Mouse (Mus musculus): ENCODE measurements around the gene Gna12. TPM values are rescaled to one million over a fixed set of nuclear protein-coding genes. Genes with fewer than 3 reads are reported as not detected.
A peak's percentile ranks its signal among the peaks of the same experiment; 100 is the strongest.

Gna12 gene
- polyA plus RNA-seq, 1 experiment from 2014 or later, result 24.6 TPM

DNA sequence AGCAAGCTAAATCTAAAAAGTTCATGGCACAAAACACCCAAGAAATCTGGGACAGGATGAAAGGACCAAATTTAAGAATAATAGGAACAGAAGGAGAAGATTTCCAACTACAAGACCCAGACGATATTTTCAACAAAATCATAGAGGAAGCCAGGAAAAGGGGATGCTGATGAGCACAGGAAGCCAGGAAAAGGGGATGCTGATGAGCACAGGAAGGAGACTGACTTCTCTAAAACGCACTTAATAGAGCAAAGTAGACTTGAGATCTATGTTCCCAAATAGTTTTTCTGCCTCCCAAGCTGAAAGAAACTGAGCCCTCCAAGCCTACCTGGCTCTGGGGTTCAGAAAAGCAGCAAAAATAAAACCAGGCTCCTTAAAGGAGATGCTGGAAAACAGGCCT, 2.8 kb downstream of the Gna12 start:
- H3K9me3 ChIP-seq (replicated peaks), result no peaks in the 10 kb centered on the region
- peak overlapping the region; percentile 91 for H3K4me2 ChIP-seq (replicated peaks)
- no peaks in the 10 kb centered on the region for H3K36me3 ChIP-seq
- no peak overlapping the region for H3K9ac ChIP-seq
- H3K4me3 ChIP-seq (replicated peaks), result peak overlapping the region; percentile 74; the same call in 1 of the 2 replicates
- WGBS, result 36% methylated on average over 2 of the region's 2 CpGs
- H3K4me1 ChIP-seq, result peaks cover 40% of the 10 kb centered on the region
- peak overlapping the region; percentile 65; the same call in 1 of the 2 replicates for H3K27ac ChIP-seq (replicated peaks)
- no peaks in the 10 kb centered on the region for H3K27me3 ChIP-seq
- no peak for ATAC-seq (ENCODE audit: insufficient number of reproducible peaks, low FRiP score, low TSS enrichment, low read depth)

DNA sequence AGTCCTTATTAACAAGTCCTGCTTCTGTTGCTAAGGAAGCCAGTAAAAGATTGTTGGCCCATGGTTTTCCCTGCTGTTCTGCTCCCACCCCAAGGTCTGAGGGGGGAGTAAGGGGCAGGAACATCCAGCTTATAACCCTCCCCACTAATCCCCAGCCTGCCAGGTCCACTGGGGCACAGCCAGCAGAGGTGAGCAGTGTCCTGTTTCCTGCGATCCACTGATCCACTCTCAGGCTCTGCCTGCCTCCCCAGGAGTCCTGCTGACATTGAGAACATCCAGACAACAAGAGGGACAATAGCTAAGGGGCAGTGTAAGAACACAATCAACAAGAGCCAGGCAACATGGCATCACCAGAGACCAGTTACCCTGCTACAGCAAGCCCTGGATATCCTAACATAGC, 3.4 kb downstream of the Gna12 start:
- 29% methylated on average over 1 of the region's 1 CpGs for WGBS
- Histone ChIP-seq H3K4me2 (replicated peaks) (no peak overlapping the region), H3K4me1 (peaks cover 40% of the 10 kb centered on the region), H3K9me3 (replicated peaks) (no peaks in the 10 kb centered on the region), H3K9ac (no peak overlapping the region), H3K27me3 (no peaks in the 10 kb centered on the region), H3K4me3 (replicated peaks) (no peak overlapping the region), H3K27ac (replicated peaks) (no peak overlapping the region), H3K36me3 (no peaks in the 10 kb centered on the region)
- no peak for ATAC-seq (ENCODE audit: insufficient number of reproducible peaks, low FRiP score, low TSS enrichment, low read depth)

DNA sequence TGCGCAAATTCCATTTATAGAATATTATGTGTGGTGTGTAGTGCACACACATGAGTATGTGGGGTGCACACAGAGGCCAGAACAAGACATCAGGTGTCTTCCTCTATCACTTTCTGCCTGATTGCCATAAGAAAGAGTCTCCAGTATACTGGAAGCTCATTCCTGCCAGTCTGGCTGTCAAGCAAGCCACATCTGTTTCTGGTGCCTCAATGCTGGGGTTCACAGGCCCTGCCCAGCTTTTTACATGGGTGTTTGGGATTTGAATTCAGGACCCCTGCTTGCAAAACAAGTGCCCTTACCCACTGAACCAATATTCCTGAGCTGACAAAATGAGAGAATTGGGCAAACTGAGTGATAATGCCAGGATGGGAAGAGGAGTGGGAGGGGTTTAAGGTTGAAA, 4.1 kb downstream of the Gna12 start:
- Histone ChIP-seq H3K4me1 (peaks cover 37% of the 10 kb centered on the region), H3K4me2 (replicated peaks) (no peak overlapping the region), H3K4me3 (replicated peaks) (no peak overlapping the region), H3K9ac (no peak overlapping the region), H3K36me3 (no peaks in the 10 kb centered on the region), H3K9me3 (replicated peaks) (no peaks in the 10 kb centered on the region), H3K27me3 (no peaks in the 10 kb centered on the region), H3K27ac (replicated peaks) (no peak overlapping the region)
- ATAC-seq (ENCODE audit: insufficient number of reproducible peaks, low FRiP score, low TSS enrichment, low read depth), result no peak
- 97% methylated on average over 1 of the region's 1 CpGs for WGBS

DNA sequence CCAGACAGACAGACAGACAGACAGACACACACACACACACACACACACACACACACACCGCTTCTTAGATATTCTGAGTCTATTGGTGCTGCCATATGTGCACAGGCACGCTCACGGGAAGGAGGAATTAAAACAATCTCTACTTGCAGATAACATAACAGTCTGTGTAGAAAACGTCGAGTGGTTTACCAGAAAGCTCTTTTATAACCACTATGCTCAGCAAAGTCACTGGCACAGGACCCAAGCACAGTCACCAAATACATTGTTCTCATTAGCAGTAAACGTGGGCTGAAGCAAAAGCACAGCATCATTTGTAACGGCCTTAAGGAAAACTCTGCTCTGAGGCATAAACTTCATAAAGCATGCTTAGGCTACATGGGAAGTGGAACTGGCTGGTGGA, 6.1 kb downstream of the Gna12 start:
- Histone ChIP-seq H3K9ac (no peak overlapping the region), H3K27ac (replicated peaks) (0 out of 2 replicates have a peak overlapping the region, but pooled peaks have one; percentile 34), H3K4me2 (replicated peaks) (no peak overlapping the region), H3K4me1 (peaks cover 38% of the 10 kb centered on the region), H3K4me3 (replicated peaks) (no peak overlapping the region), H3K36me3 (no peaks in the 10 kb centered on the region), H3K9me3 (replicated peaks) (no peaks in the 10 kb centered on the region), H3K27me3 (no peaks in the 10 kb centered on the region)
- WGBS, result 67% methylated on average over 7 of the region's 7 CpGs
- no peak for ATAC-seq (ENCODE audit: insufficient number of reproducible peaks, low FRiP score, low TSS enrichment, low read depth)

DNA sequence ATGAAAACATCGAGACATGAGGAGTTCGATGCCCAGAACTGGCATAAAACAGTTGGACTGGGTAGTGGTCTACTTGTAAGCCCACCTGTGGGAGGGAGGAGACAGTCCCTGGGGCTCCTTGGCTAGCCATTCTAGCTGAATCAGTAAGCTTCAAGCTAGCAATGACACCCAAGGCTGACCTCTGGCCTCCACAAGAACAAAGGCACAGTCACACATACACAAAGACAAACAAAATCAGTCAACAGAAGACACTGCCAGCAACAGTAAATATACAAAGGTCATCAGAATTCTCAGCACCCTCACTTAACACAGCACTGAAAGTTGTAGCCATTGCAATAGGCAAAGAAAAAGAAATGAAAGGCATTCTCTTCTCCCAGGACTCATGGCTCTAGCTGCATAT, 6.8 kb downstream of the Gna12 start:
- WGBS, result 95% methylated on average over 2 of the region's 2 CpGs
- no peak overlapping the region for H3K27ac ChIP-seq (replicated peaks)
- H3K27me3 ChIP-seq, result no peaks in the 10 kb centered on the region
- H3K36me3 ChIP-seq, result no peaks in the 10 kb centered on the region
- no peak overlapping the region for H3K4me3 ChIP-seq (replicated peaks)
- H3K9me3 ChIP-seq (replicated peaks), result no peaks in the 10 kb centered on the region
- H3K4me2 ChIP-seq (replicated peaks), result no peak overlapping the region
- ATAC-seq (ENCODE audit: insufficient number of reproducible peaks, low FRiP score, low TSS enrichment, low read depth), result no peak
- H3K9ac ChIP-seq, result no peak overlapping the region
- H3K4me1 ChIP-seq, result peaks cover 38% of the 10 kb centered on the region

DNA sequence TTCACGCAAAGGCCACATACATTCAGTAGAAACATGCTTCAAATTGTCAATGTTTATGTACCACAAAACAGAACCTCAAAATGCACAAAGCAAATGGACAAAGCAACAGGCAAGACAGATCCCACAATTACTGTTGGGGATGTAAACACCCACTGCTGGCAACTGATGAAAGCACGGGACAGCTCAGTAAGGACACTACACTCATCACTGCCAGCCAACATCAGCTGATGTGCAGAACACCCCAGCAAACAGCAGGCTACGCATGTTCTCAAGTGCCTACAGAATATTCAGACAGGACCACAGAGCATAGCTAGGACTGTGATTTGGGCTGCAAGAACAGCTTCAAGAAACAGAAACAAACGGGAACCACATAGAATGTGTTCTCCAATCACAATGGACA, 8.3 kb downstream of the Gna12 start:
- peaks cover 31% of the 10 kb centered on the region for H3K4me1 ChIP-seq
- ATAC-seq (ENCODE audit: insufficient number of reproducible peaks, low FRiP score, low TSS enrichment, low read depth), result no peak
- WGBS, result 85% methylated on average over 4 of the region's 4 CpGs

DNA sequence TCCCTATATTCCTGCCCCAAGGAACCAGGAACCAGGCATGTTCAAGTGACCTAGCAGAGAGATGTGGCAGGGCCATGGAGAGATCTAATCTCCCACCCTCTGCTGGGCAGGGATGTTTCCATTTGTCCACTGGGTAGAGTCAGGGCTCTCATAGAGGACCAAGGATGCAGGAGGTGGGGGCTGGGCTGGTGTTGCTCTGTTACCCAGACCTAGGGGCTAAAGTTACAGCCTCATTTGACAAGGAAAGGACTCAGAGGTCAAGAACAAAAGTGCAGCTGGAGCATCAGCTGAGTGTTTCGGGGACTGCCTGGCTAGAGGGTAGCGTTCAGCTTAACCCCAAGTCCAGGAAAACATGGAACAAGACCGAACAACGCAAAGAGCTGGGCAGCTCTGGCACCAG, 9.7 kb downstream of the Gna12 start:
- Histone ChIP-seq H3K27ac (replicated peaks) (no peak overlapping the region), H3K4me1 (peaks cover 36% of the 10 kb centered on the region), H3K36me3 (no peaks in the 10 kb centered on the region), H3K9ac (no peak overlapping the region), H3K9me3 (replicated peaks) (no peaks in the 10 kb centered on the region), H3K27me3 (no peaks in the 10 kb centered on the region), H3K4me3 (replicated peaks) (no peak overlapping the region), H3K4me2 (replicated peaks) (no peak overlapping the region)
- whole genome bisulfite sequencing, result 86% methylated on average over 4 of the region's 4 CpGs
- ATAC-seq (ENCODE audit: insufficient number of reproducible peaks, low FRiP score, low TSS enrichment, low read depth), result no peak

More for the DNA sequence above, 8.3 kb downstream of the Gna12 start:
- H3K9me3 ChIP-seq (replicated peaks), result no peaks in the 10 kb centered on the region
- H3K4me2 ChIP-seq (replicated peaks), result no peak overlapping the region
- no peaks in the 10 kb centered on the region for H3K27me3 ChIP-seq
- H3K4me3 ChIP-seq (replicated peaks), result no peak overlapping the region
- H3K27ac ChIP-seq (replicated peaks), result no peak overlapping the region
- H3K9ac ChIP-seq, result no peak overlapping the region
- H3K36me3 ChIP-seq, result no peaks in the 10 kb centered on the region

DNA sequence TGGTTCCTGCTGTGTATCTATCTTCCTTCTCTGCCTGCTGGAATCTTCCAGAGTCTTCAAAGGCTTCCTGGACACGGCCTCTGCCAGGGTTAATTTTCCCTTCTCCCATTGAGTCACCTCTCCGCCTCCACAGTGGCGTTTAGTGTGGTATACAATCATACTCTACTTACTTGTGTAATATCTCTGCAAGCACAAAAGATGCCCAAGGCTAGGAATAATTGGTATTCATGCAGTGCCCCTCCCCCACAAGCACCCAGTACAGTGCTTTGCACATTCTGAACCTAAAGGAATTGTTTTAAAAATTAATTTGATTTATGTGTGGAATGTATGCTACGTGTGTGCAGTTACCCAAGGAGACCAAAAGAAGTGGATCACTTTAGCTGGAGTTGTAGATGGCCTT, 10.6 kb downstream of the Gna12 start:
- no peak overlapping the region for H3K4me2 ChIP-seq (replicated peaks)
- H3K9me3 ChIP-seq (replicated peaks), result no peaks in the 10 kb centered on the region
- WGBS, result 37% methylated on average over 4 of the region's 4 CpGs
- no peak overlapping the region for H3K4me3 ChIP-seq (replicated peaks)
- H3K27me3 ChIP-seq, result no peaks in the 10 kb centered on the region
- no peak for ATAC-seq (ENCODE audit: insufficient number of reproducible peaks, low FRiP score, low TSS enrichment, low read depth)
- peak overlapping the region; percentile 75 for H3K27ac ChIP-seq (replicated peaks)
- H3K36me3 ChIP-seq, result no peaks in the 10 kb centered on the region
- no peak overlapping the region for H3K9ac ChIP-seq
- H3K4me1 ChIP-seq, result peaks cover 45% of the 10 kb centered on the region

DNA sequence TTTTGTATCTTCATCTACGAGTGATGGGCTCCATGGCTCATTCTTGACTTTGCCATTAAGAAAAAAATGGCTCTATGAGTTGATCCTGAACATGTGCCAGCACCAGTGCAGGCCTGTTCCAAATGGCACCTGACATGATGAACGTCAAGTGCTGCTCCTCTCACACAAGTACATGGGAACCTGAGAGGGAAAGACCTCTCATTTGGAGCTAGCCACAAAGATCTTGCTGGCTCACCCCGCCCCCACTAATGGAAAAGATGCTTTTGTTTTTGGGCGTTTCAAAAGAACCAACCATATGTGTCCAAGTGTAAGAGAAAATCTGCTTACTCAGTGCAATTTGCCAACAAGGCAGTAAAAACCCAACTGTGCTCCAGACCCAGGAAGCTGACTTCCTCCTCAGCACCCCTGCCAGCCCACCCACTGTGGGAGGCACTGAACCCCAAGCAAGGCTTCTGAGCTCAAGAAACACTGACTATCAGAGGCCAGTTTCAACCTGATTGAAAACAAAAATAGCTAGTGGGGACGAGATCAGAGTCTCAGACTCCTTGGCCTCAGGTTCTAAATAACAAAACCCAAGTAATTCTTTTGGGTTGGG, 11.7 kb downstream of the Gna12 start:
- 53% methylated on average over 5 of the region's 5 CpGs for WGBS
- ATAC-seq (ENCODE audit: insufficient number of reproducible peaks, low FRiP score, low TSS enrichment, low read depth), result peak; percentile 49; the same call in 1 of the 2 replicates
- no peak overlapping the region for H3K4me3 ChIP-seq (replicated peaks)
- H3K27me3 ChIP-seq, result no peaks in the 10 kb centered on the region
- H3K9ac ChIP-seq, result no peak overlapping the region
- H3K36me3 ChIP-seq, result no peaks in the 10 kb centered on the region
- H3K9me3 ChIP-seq (replicated peaks), result no peaks in the 10 kb centered on the region
- peaks cover 50% of the 10 kb centered on the region for H3K4me1 ChIP-seq
- H3K4me2 ChIP-seq (replicated peaks), result no peak overlapping the region
- H3K27ac ChIP-seq (replicated peaks), result peak overlapping the region; percentile 75

DNA sequence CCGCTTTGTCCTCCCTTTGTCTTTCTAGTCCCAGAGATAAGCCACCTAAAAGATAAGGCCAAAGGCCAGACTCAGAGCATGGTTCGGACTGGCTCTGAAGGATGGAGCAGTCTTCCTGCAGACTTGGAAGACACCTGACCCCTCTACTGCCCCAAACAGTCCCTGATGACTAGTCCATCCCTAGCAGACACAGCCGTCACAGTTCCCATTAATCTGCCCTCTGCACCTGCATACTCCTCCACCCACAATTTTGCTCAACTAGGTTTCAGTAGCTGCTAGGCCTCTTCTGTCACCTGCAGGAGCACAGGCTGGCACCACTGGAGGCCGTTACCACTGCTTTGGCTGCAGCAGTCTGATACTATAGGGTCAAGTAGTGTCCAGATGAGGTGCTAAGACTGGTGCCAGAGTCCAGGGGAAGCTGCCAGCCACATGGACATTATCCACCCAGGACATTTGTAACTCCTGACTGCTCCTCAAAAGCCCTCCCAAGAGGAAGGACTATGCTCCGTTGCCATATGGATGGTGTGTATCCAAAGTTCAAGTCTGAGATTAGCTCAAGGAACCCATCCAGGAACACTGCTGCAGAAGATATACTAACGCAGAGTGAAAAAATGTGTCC, 13.2 kb downstream of the Gna12 start:
- Histone ChIP-seq H3K9me3 (replicated peaks) (no peaks in the 10 kb centered on the region), H3K36me3 (no peaks in the 10 kb centered on the region), H3K4me1 (peaks cover 64% of the 10 kb centered on the region), H3K4me2 (replicated peaks) (no peak overlapping the region), H3K4me3 (replicated peaks) (no peak overlapping the region), H3K9ac (no peak overlapping the region), H3K27ac (replicated peaks) (no peak overlapping the region), H3K27me3 (no peaks in the 10 kb centered on the region)
- WGBS, result 93% methylated on average over 6 of the region's 6 CpGs
- no peak for ATAC-seq (ENCODE audit: insufficient number of reproducible peaks, low FRiP score, low TSS enrichment, low read depth)

DNA sequence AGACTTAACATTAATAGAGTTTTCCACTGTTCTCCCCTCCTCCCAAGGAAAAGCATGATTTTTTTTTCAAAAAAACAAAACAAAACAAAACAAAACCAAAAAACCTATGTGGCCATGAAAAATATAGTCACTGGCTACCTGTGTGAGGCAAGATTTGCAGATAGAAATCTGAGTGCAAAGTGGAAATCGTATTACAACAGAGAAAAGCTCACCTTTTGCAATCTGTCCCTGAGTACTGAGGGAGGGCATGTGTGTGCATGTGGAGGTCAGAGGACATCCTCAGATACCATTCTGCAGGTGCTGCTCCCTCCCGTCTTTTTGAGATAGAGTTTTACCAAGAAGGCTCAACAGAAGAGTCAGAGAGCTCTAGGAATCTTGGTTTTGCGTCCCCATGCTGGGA, 14.2 kb downstream of the Gna12 start:
- no peak overlapping the region for H3K9ac ChIP-seq
- H3K4me2 ChIP-seq (replicated peaks), result no peak overlapping the region
- 74% methylated on average over 3 of the region's 3 CpGs for WGBS
- H3K9me3 ChIP-seq (replicated peaks), result no peaks in the 10 kb centered on the region
- ATAC-seq (ENCODE audit: insufficient number of reproducible peaks, low FRiP score, low TSS enrichment, low read depth), result no peak
- no peak overlapping the region for H3K4me3 ChIP-seq (replicated peaks)
- H3K27me3 ChIP-seq, result no peaks in the 10 kb centered on the region
- peaks cover 72% of the 10 kb centered on the region for H3K4me1 ChIP-seq
- H3K36me3 ChIP-seq, result no peaks in the 10 kb centered on the region
- H3K27ac ChIP-seq (replicated peaks), result no peak overlapping the region

Data from embryonic facial prominence, embryonic 15.5 days (tissue).